Mouse (Mus musculus) embryonic facial prominence, embryonic 14.5 days (tissue): ENCODE results near the gene Krtap16-1. TPM values are rescaled to one million over a fixed set of nuclear protein-coding genes. Genes with fewer than 3 reads are reported as not detected.

Experiments used
- ATAC-seq: fragments of 200-750 bp; cut with Nextera tagmentation; 2 replicates; pipeline ENCODE4 v1.8.0; 2017; ENCODE audit warnings: low read depth, moderate number of reproducible peaks, moderate TSS enrichment
- DNase-seq: peaks from one replicate; pipeline ENCODE4 v3.0.0-alpha.2; 2015; ENCODE audit warnings: low spot score
- H3K27ac ChIP-seq: fragments of 300-500 bp; sonication (generic); replicated peaks from 2 replicates; pipeline ENCODE4 v1.5.1; 2014; ENCODE audit warnings: low read depth, mild to moderate bottlenecking, low read length, moderate library complexity
- H3K27me3 ChIP-seq: fragments of 300-500 bp; sonication (generic); replicated peaks from 2 replicates; pipeline ENCODE4 v1.6.1; 2014; ENCODE audit warnings: low read length; ENCODE audit not compliant: control insufficient read depth, insufficient read depth
- H3K36me3 ChIP-seq: fragments of 300-500 bp; sonication (generic); 2 replicates; pipeline ENCODE4 v1.6.1; 2014; ENCODE audit warnings: low read length, mixed read lengths; ENCODE audit not compliant: control insufficient read depth, insufficient read depth
- H3K4me1 ChIP-seq: fragments of 300-500 bp; sonication (generic); 2 replicates; pipeline ENCODE4 v1.6.1; 2014; ENCODE audit warnings: antibody characterized with exemption, low read length; ENCODE audit not compliant: control insufficient read depth, insufficient read depth
- H3K4me2 ChIP-seq: fragments of 300-500 bp; sonication (generic); 2 replicates; pipeline ENCODE4 v1.6.1; 2014; ENCODE audit warnings: low read depth, mild to moderate bottlenecking, low read length, moderate library complexity, mixed read lengths
- H3K4me3 ChIP-seq: fragments of 300-500 bp; sonication (generic); 2 replicates; pipeline ENCODE4 v1.5.1; 2014; ENCODE audit warnings: low read depth, mild to moderate bottlenecking, low read length
- H3K9ac ChIP-seq: fragments of 300-500 bp; sonication (generic); 2 replicates; pipeline ENCODE4 v1.6.1; 2014; ENCODE audit warnings: low read depth, mild to moderate bottlenecking, low read length, moderate library complexity, mixed read lengths
- H3K9me3 ChIP-seq: fragments of 300-500 bp; sonication (generic); 2 replicates; pipeline ENCODE4 v1.6.1; 2016; ENCODE audit warnings: low read length; ENCODE audit not compliant: control insufficient read depth
- WGBS: fragments of 180-500 bp; shearing (Covaris S2); extraction: QIAGEN DNeasy Blood & Tissue Kit; methylation state at CpG from one replicate; pipeline ENCODE4 v1.1.7; 2014; 5-methylcytosine and 5-hydroxymethylcytosine counted together
- polyA plus RNA-seq: library from polyadenylated mRNA; unstranded; fragments of >200 nt; fragmentation: Nextera tagmentation; extraction: Ambion mirVana; gene quantifications from 2 replicates; pipeline ENCODE4 v1.2.1, GENCODE M21; 2014

Krtap16-1 gene
- 0.26 TPM in 1 of 2 replicates, not detected in the other for polyA plus RNA-seq

DNA sequence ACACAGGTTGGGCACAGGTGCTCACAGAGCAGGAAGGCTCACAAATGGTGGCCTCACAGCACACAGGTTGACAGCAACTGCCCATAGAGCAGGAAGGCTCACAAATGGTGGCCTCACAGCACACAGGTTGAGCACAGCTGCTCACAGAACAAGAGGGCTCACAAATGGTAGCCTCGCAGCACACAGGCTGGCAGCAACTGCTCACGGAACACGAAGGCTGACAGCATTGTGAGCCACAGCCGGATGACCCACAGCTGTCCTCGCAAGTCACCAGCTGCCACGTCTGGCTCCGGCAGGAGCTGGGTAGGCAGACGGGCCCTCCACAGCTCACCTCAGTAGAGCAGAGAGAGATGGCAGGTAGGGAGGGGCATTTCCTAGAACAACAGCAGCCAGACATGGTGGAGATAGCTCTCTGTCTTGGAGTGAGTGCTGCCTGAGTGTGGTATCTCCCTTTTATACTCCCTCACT, at the start of gene Krtap16-1:
Gene Krtap16-1, minus strand, starts transcription at position 418 of the 468 bp plus-strand sequence.
- H3K9ac ChIP-seq = no peak within 1 kb of the TSS
- DNase-seq = peak; percentile 33
- ATAC-seq = peak; percentile 63; the same call in 1 of the 2 replicates

DNA sequence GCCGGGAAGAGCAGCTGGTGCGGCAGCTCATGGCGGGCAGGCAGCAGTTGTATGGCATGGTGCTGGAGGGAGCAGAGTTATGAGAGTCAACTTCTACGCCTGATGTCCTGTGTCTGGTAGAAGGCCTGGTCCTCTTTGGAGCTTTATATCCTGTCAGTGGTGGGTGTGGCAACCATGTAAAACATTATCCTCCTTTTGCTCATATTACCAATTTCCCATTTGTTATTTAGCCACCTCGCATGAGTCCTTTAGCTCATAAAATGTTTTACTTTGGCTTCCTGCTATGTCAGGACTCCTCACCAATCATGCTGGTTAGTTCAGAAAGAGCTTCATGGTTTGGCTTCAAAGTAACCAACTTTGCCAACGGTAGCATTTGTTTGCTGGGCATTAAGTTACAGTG, 43.4 kb upstream of the Krtap16-1 start, which contains the start of gene Krt33b:
Gene Krt33b, minus strand, starts transcription at position 101 of the 400 bp plus-strand sequence.
- DNase-seq = no peak
- no peak for ATAC-seq
- Histone ChIP-seq H3K9me3 (no peaks in the 10 kb centered on the region), H3K9ac (no peak within 1 kb of the TSS), H3K36me3 (no peaks in the 10 kb centered on the region), H3K4me3 (no peak within 1 kb of the TSS), H3K4me1 (no peaks in the 10 kb centered on the region), H3K27ac (no peak within 1 kb of the TSS), H3K4me2 (no peak within 1 kb of the TSS), H3K27me3 (no peaks in the 10 kb centered on the region)
- 87% methylated on average over 6 of the region's 6 CpGs for WGBS

More for the DNA sequence above, at the start of gene Krtap16-1:
- no peak within 1 kb of the TSS for H3K4me2 ChIP-seq
- H3K36me3 ChIP-seq = no peaks in the 10 kb centered on the region
- H3K4me1 ChIP-seq = no peaks in the 10 kb centered on the region
- no peak within 1 kb of the TSS for H3K27ac ChIP-seq
- WGBS = 61% methylated on average over 8 of the region's 8 CpGs
- H3K9me3 ChIP-seq = no peaks in the 10 kb centered on the region
- no peak within 1 kb of the TSS for H3K4me3 ChIP-seq
- H3K27me3 ChIP-seq = no peaks in the 10 kb centered on the region

DNA sequence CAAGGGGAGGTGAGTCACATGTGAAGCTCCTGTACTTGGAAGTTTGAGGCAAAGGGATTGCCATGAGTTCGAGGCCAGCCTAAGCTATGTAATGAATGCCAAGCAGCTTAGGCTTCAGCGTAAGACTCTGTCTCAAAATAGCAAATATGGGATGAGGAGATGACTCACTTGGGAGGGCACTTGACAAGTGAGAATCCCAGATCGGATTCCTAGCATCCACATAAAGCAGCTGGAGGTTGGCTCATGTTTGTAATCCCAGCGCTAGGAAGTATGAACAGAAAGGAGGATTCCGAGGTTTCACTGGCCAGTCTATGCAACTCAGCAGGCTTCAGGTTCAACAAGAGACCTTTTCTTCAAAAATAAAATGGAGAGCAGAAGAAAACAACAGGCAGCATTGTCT, 35.0 kb upstream of the Krtap16-1 start:
- Histone ChIP-seq H3K27me3 (no peaks in the 10 kb centered on the region), H3K9ac (no peak overlapping the region), H3K36me3 (no peaks in the 10 kb centered on the region), H3K4me1 (no peaks in the 10 kb centered on the region), H3K9me3 (no peaks in the 10 kb centered on the region), H3K27ac (no peak overlapping the region), H3K4me2 (no peak overlapping the region), H3K4me3 (no peak overlapping the region)
- DNase-seq (no peak), ATAC-seq (no peak)
- 66% methylated on average over 5 of the region's 5 CpGs for WGBS

DNA sequence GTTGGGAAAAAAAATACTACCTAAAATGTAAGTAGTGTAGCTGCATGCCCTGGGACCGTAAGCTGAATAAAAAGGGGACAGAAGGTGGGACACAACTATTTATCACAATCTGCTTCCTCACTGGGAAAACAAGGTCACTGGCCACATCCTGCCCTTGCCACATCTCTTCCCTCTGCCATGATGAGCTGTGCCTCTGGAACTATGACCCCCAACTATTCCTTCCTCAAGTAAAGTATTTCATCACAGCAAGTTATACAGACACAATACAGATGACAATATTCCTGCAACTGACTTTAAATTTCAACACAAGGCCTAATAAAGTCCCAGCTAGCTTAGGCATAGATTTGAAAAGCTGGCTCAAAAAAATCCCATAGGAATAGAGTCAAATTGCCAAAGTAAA, 33.1 kb upstream of the Krtap16-1 start:
- Histone ChIP-seq H3K9me3 (no peaks in the 10 kb centered on the region), H3K27me3 (no peaks in the 10 kb centered on the region), H3K4me2 (no peak overlapping the region), H3K4me3 (no peak overlapping the region), H3K4me1 (no peaks in the 10 kb centered on the region), H3K36me3 (no peaks in the 10 kb centered on the region), H3K27ac (no peak overlapping the region), H3K9ac (no peak overlapping the region)
- 79% methylated on average over 1 of the region's 1 CpGs for WGBS
- no peak for DNase-seq
- no peak for ATAC-seq

DNA sequence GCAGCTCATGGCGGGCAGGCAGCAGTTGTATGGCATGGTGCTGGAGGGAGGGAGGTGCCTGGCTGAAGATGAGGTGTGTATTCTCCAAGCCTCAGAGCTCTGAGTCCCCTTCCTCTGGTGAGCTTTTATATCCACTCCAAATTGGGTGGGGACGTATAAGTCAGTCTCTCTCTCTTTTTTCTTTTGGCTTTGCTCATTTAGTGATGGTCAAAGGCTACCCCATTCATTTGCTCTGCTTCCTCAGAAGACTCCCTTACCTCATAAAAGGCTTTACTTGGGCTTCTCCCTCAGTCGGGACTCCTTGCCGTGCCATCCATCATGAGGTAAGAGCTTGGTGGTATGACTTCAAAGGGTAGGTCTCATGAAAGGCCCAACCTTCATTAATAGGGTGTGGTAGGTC, 29.7 kb upstream of the Krtap16-1 start, which contains the start of gene Krt33a:
Gene Krt33a, minus strand, starts transcription at position 101 of the 400 bp plus-strand sequence.
- Histone ChIP-seq H3K4me1 (no peaks in the 10 kb centered on the region), H3K27ac (no peak within 1 kb of the TSS), H3K4me2 (no peak within 1 kb of the TSS), H3K36me3 (no peaks in the 10 kb centered on the region), H3K9ac (no peak within 1 kb of the TSS), H3K9me3 (no peaks in the 10 kb centered on the region), H3K4me3 (no peak within 1 kb of the TSS), H3K27me3 (no peaks in the 10 kb centered on the region)
- ATAC-seq = no peak
- no peak for DNase-seq
- 77% methylated on average over 4 of the region's 4 CpGs for WGBS

DNA sequence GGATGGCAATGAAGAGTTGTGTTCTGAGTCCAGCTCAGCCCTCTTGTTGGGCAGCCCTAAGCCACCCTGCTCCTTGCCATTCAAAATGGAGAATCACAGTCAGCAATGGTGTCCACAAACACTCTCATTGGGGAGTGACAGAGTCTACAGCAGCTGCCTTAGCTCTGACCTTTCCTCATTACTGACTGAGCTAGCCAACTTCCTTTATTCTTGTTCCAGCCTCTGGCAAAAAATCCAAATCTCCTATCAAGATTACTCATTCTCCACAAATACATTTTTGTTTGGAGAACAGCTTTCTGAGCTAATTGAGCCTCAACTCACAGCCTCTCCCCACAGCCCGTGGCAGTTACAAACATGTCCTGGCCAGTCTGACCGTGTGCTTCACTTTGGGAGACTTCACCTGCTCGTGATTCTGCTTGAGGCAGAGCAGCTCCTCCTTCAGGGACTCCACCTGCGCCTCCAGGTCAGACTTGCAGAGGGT, 27.3 kb upstream of the Krtap16-1 start:
- WGBS = 69% methylated on average over 4 of the region's 4 CpGs
- Histone ChIP-seq H3K4me1 (no peaks in the 10 kb centered on the region), H3K27ac (0 out of 2 replicates have a peak overlapping the region, but pooled peaks have one; percentile 15), H3K9ac (no peak overlapping the region), H3K27me3 (no peaks in the 10 kb centered on the region), H3K9me3 (no peaks in the 10 kb centered on the region), H3K4me3 (no peak overlapping the region), H3K36me3 (no peaks in the 10 kb centered on the region), H3K4me2 (no peak overlapping the region)
- ATAC-seq (no peak), DNase-seq (peak; percentile 46)

DNA sequence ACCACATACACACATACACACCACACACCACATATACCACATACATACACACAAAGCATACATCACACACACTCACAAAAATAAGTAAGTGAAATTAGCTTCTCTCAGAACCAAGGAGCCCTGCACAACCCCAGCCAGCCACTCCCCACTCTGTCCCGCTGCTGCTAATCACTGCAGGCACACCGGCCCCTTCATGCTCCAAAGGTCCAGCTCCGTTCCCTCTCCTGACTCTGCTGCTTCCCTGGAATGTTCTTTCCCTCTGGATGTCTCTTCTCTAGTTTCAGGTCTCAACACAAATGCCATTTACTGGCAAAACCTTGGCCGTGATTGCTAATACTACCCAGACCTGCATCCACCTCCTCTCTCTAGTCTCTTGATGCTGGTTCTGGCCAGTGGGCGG, 24.3 kb upstream of the Krtap16-1 start:
- Histone ChIP-seq H3K36me3 (no peaks in the 10 kb centered on the region), H3K4me3 (no peak overlapping the region), H3K4me1 (no peaks in the 10 kb centered on the region; the same call in 1 of the 2 replicates), H3K27ac (no peak overlapping the region), H3K4me2 (no peak overlapping the region), H3K9ac (no peak overlapping the region), H3K27me3 (no peaks in the 10 kb centered on the region), H3K9me3 (no peaks in the 10 kb centered on the region)
- DNase-seq = no peak
- ATAC-seq = no peak
- WGBS = 81% methylated on average over 5 of the region's 5 CpGs

DNA sequence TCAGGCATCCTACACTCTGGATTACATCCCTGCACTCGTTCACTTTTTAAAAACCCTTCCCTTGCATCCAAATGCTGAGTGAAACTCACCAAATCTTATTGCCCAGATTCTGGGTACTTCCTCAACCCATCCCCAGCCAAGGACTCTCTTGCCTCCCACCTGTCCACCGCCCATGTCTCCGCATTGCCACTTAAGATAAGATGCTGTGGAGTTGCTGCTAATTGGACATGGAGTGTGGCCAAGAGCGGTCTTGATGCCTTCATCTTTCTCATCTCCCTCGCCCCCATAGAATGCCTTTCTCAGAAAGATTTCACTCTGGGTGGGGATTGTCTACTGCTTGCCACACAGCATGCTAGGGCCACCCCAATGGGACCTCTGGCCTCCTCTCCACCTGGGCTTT, 21.9 kb upstream of the Krtap16-1 start:
- DNase-seq = no peak
- Histone ChIP-seq H3K9me3 (no peaks in the 10 kb centered on the region), H3K9ac (no peak overlapping the region), H3K4me2 (no peak overlapping the region), H3K27me3 (no peaks in the 10 kb centered on the region), H3K36me3 (no peaks in the 10 kb centered on the region), H3K4me1 (no peaks in the 10 kb centered on the region; the same call in 1 of the 2 replicates), H3K4me3 (no peak overlapping the region), H3K27ac (no peak overlapping the region)
- no peak for ATAC-seq
- 84% methylated on average over 5 of the region's 5 CpGs for WGBS

DNA sequence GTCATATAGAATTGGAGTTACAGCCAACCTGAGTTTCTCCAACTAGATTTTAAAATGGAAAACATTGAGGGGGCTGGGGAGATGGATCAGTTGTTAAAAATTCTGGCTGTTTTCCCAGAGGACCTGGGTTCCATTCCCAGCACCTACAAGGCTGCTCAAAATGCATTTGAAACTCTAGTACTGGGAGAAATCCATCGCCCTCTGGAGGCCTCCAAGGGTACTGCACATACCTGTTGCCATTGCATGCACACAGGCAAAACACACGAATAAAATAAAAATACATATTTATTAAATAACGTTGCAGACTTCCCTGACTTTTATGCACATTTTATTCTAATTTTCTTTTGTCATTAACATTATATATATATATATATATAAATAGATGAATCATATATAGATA, 20.2 kb upstream of the Krtap16-1 start:
- DNase-seq (no peak), ATAC-seq (no peak)
- no peaks in the 10 kb centered on the region for H3K27me3 ChIP-seq
- H3K4me3 ChIP-seq = no peak overlapping the region
- no peaks in the 10 kb centered on the region for H3K9me3 ChIP-seq
- no peak overlapping the region for H3K9ac ChIP-seq
- no peaks in the 10 kb centered on the region; the same call in 1 of the 2 replicates for H3K4me1 ChIP-seq
- no peaks in the 10 kb centered on the region for H3K36me3 ChIP-seq
- no peak overlapping the region for H3K4me2 ChIP-seq
- H3K27ac ChIP-seq = no peak overlapping the region
- WGBS = 54% methylated on average over 3 of the region's 3 CpGs
